Mouse (Mus musculus): ENCODE results near the gene Cox10. TPM values are rescaled to one million over a fixed set of nuclear protein-coding genes. Genes with fewer than 3 reads are reported as not detected.

Cox10 gene
- polyA plus RNA-seq, 1 experiment from 2014 or later, result 28.0 TPM

GRCm38 (mm10) chr11:63921044-63921951, 158.0 kb downstream of the Cox10 start:
- Histone ChIP-seq H3K4me1 (ENCODE audit: control insufficient read depth, insufficient read depth, low read length) (peaks cover 44% of the 10 kb centered on the region), H3K4me3 (ENCODE audit: low read depth, low read length) (peak overlapping the region; percentile 86), H3K4me2 (peak overlapping the region; percentile 82), H3K9me3 (ENCODE audit: control insufficient read depth, low read length) (no peaks in the 10 kb centered on the region), H3K9ac (ENCODE audit: low read length) (peak overlapping the region; percentile 90), H3K27ac (ENCODE audit: low read depth, low read length) (peak overlapping the region; percentile 67), H3K36me3 (ENCODE audit: control insufficient read depth, insufficient read depth, low read length) (no peaks in the 10 kb centered on the region), H3K27me3 (ENCODE audit: control insufficient read depth, insufficient read depth, low read length) (peaks cover 26% of the 10 kb centered on the region)
- DNase-seq (ENCODE audit: low spot score, missing footprints), result peak; percentile 94
- ATAC-seq (ENCODE audit: low FRiP score), result peak; percentile 12; the same call in 1 of the 2 replicates
- WGBS, result under 1% methylated on average over 80 of the region's 80 CpGs

GRCm38 (mm10) chr11:63920531-63920930, 158.7 kb downstream of the Cox10 start:
- Histone ChIP-seq H3K36me3 (ENCODE audit: control insufficient read depth, insufficient read depth, low read length) (no peaks in the 10 kb centered on the region), H3K4me3 (ENCODE audit: low read depth, low read length) (peak overlapping the region; percentile 86), H3K4me1 (ENCODE audit: control insufficient read depth, insufficient read depth, low read length) (peaks cover 44% of the 10 kb centered on the region), H3K9me3 (ENCODE audit: control insufficient read depth, low read length) (no peaks in the 10 kb centered on the region), H3K4me2 (peak overlapping the region; percentile 82), H3K9ac (ENCODE audit: low read length) (peak overlapping the region; percentile 90), H3K27ac (ENCODE audit: low read depth, low read length) (peak overlapping the region; percentile 48), H3K27me3 (ENCODE audit: control insufficient read depth, insufficient read depth, low read length) (peaks cover 24% of the 10 kb centered on the region)
- ATAC-seq (ENCODE audit: low FRiP score), result peak; percentile 60
- DNase-seq (ENCODE audit: low spot score, missing footprints), result peak; percentile 98
- WGBS, result under 1% methylated on average over 33 of the region's 33 CpGs

- H3K27me3 ChIP-seq (ENCODE audit: control insufficient read depth, insufficient read depth, low read length), result peaks cover 18% of the 10 kb centered on the region
- no peaks in the 10 kb centered on the region for H3K36me3 ChIP-seq (ENCODE audit: control insufficient read depth, insufficient read depth, low read length)
Observed at GRCm38 (mm10) chr11:63919211-63920098, 159.8 kb downstream of the Cox10 start.

GRCm38 (mm10) chr11:63918321-63919105, 160.8 kb downstream of the Cox10 start:
- Histone ChIP-seq H3K36me3 (ENCODE audit: control insufficient read depth, insufficient read depth, low read length) (no peaks in the 10 kb centered on the region), H3K27me3 (ENCODE audit: control insufficient read depth, insufficient read depth, low read length) (peaks cover 10% of the 10 kb centered on the region; the same call in 1 of the 2 replicates), H3K4me3 (ENCODE audit: low read depth, low read length) (peak overlapping the region; percentile 86), H3K4me2 (peak overlapping the region; percentile 82), H3K9ac (ENCODE audit: low read length) (peak overlapping the region; percentile 90), H3K9me3 (ENCODE audit: control insufficient read depth, low read length) (no peaks in the 10 kb centered on the region), H3K4me1 (ENCODE audit: control insufficient read depth, insufficient read depth, low read length) (peaks cover 49% of the 10 kb centered on the region), H3K27ac (ENCODE audit: low read depth, low read length) (peak overlapping the region; percentile 40; the same call in 1 of the 2 replicates)
- 4% methylated on average over 17 of the region's 17 CpGs for WGBS
- ATAC-seq (ENCODE audit: low FRiP score) (no peak), DNase-seq (ENCODE audit: low spot score, missing footprints) (peak; percentile 95)

More at GRCm38 (mm10) chr11:63919211-63920098, 159.8 kb downstream of the Cox10 start:
- H3K4me1 ChIP-seq (ENCODE audit: control insufficient read depth, insufficient read depth, low read length), result peaks cover 49% of the 10 kb centered on the region
- peak overlapping the region; percentile 86 for H3K4me3 ChIP-seq (ENCODE audit: low read depth, low read length)
- no peaks in the 10 kb centered on the region for H3K9me3 ChIP-seq (ENCODE audit: control insufficient read depth, low read length)
- peak overlapping the region; percentile 82 for H3K4me2 ChIP-seq
- H3K27ac ChIP-seq (ENCODE audit: low read depth, low read length), result peak overlapping the region; percentile 40
- peak overlapping the region; percentile 90 for H3K9ac ChIP-seq (ENCODE audit: low read length)
- no peak for ATAC-seq (ENCODE audit: low FRiP score)
- WGBS, result under 1% methylated on average over 52 of the region's 52 CpGs
- peak; percentile 96 for DNase-seq (ENCODE audit: low spot score, missing footprints)

- ATAC-seq (ENCODE audit: low FRiP score), result no peak
- H3K4me3 ChIP-seq (ENCODE audit: low read depth, low read length), result peak overlapping the region; percentile 86
- peak overlapping the region; percentile 30; the same call in 1 of the 2 replicates for H3K9ac ChIP-seq (ENCODE audit: low read length)
- 9% methylated on average over 6 of the region's 6 CpGs for WGBS
- peaks cover 42% of the 10 kb centered on the region for H3K4me1 ChIP-seq (ENCODE audit: control insufficient read depth, insufficient read depth, low read length)
- no peaks in the 10 kb centered on the region for H3K9me3 ChIP-seq (ENCODE audit: control insufficient read depth, low read length)
- peaks cover 6% of the 10 kb centered on the region; the same call in 1 of the 2 replicates for H3K27me3 ChIP-seq (ENCODE audit: control insufficient read depth, insufficient read depth, low read length)
- no peaks in the 10 kb centered on the region for H3K36me3 ChIP-seq (ENCODE audit: control insufficient read depth, insufficient read depth, low read length)
- peak; percentile 87 for DNase-seq (ENCODE audit: low spot score, missing footprints)
- no peak overlapping the region for H3K27ac ChIP-seq (ENCODE audit: low read depth, low read length)
- peak overlapping the region; percentile 82 for H3K4me2 ChIP-seq
Observed at GRCm38 (mm10) chr11:63917561-63917960, 161.7 kb downstream of the Cox10 start.

GRCm38 (mm10) chr11:63914388-63914787, 164.9 kb downstream of the Cox10 start:
- WGBS, result 2% methylated on average over 20 of the region's 20 CpGs

GRCm38 (mm10) chr11:63913936-63914335, 165.3 kb downstream of the Cox10 start:
- WGBS, result 41% methylated on average over 4 of the region's 4 CpGs
- Histone ChIP-seq H3K4me3 (ENCODE audit: low read depth, low read length) (peak overlapping the region; percentile 26), H3K27ac (ENCODE audit: low read depth, low read length) (no peak overlapping the region), H3K27me3 (ENCODE audit: control insufficient read depth, insufficient read depth, low read length) (peaks cover 2% of the 10 kb centered on the region; the same call in 1 of the 2 replicates), H3K4me1 (ENCODE audit: control insufficient read depth, insufficient read depth, low read length) (peaks cover 43% of the 10 kb centered on the region), H3K9ac (ENCODE audit: low read length) (no peak overlapping the region), H3K36me3 (ENCODE audit: control insufficient read depth, insufficient read depth, low read length) (no peaks in the 10 kb centered on the region), H3K4me2 (peak overlapping the region; percentile 59), H3K9me3 (ENCODE audit: control insufficient read depth, low read length) (no peaks in the 10 kb centered on the region)
- DNase-seq (ENCODE audit: low spot score, missing footprints) (no peak), ATAC-seq (ENCODE audit: low FRiP score) (peak; percentile 4; the same call in 1 of the 2 replicates)

More at GRCm38 (mm10) chr11:63914388-63914787, 164.9 kb downstream of the Cox10 start:
- Histone ChIP-seq H3K9ac (ENCODE audit: low read length) (no peak overlapping the region), H3K27me3 (ENCODE audit: control insufficient read depth, insufficient read depth, low read length) (peaks cover 2% of the 10 kb centered on the region; the same call in 1 of the 2 replicates), H3K27ac (ENCODE audit: low read depth, low read length) (no peak overlapping the region), H3K4me2 (peak overlapping the region; percentile 59), H3K36me3 (ENCODE audit: control insufficient read depth, insufficient read depth, low read length) (no peaks in the 10 kb centered on the region), H3K9me3 (ENCODE audit: control insufficient read depth, low read length) (no peaks in the 10 kb centered on the region), H3K4me3 (ENCODE audit: low read depth, low read length) (peak overlapping the region; percentile 26), H3K4me1 (ENCODE audit: control insufficient read depth, insufficient read depth, low read length) (peaks cover 46% of the 10 kb centered on the region)
- DNase-seq (ENCODE audit: low spot score, missing footprints) (no peak), ATAC-seq (ENCODE audit: low FRiP score) (peak; percentile 86)

Measured in midbrain, embryonic 11.5 days (tissue).